Mouse (Mus musculus) stomach, embryonic 14.5 days (tissue): ENCODE data around the gene Zfp512b. TPM values are rescaled to one million over a fixed set of nuclear protein-coding genes. Genes with fewer than 3 reads are reported as not detected.

Experiments
- ATAC-seq: fragments of 200-750 bp; cut with Nextera tagmentation; 2 replicates; pipeline ENCODE4 v1.8.0; 2017; ENCODE audit warnings: low read depth, moderate TSS enrichment; ENCODE audit not compliant: insufficient number of reproducible peaks, insufficient read depth, low FRiP score
- H3K27ac ChIP-seq: fragments of 300-500 bp; sonication (generic); 2 replicates; pipeline ENCODE4 v1.5.1; 2014; ENCODE audit warnings: mild to moderate bottlenecking, low read length, moderate library complexity, mixed read lengths
- H3K27me3 ChIP-seq: fragments of 300-500 bp; sonication (generic); 2 replicates; pipeline ENCODE4 v1.6.1; 2014; ENCODE audit warnings: low read length, control low read depth, mixed read lengths; ENCODE audit not compliant: control insufficient read depth, insufficient read depth
- H3K36me3 ChIP-seq: fragments of 300-500 bp; sonication (generic); 2 replicates; pipeline ENCODE4 v1.6.1; 2014; ENCODE audit warnings: mild to moderate bottlenecking, control low read depth, low read length, moderate library complexity, mixed read lengths; ENCODE audit not compliant: control insufficient read depth, insufficient read depth
- H3K4me1 ChIP-seq: fragments of 300-500 bp; sonication (generic); 2 replicates; pipeline ENCODE4 v1.6.1; 2014; ENCODE audit warnings: low read length, control low read depth, mixed read lengths; ENCODE audit not compliant: control insufficient read depth, insufficient read depth
- H3K4me2 ChIP-seq: fragments of 300-500 bp; sonication (generic); replicated peaks from 2 replicates; pipeline ENCODE4 v1.6.1; 2014; ENCODE audit warnings: low read depth, low read length, control low read depth
- H3K4me3 ChIP-seq: fragments of 300-500 bp; sonication (generic); 2 replicates; pipeline ENCODE4 v1.5.1; 2014; ENCODE audit warnings: low read depth, low read length, control low read depth
- H3K9ac ChIP-seq: fragments of 300-500 bp; sonication (generic); replicated peaks from 2 replicates; pipeline ENCODE4 v1.6.1; 2014; ENCODE audit warnings: low read depth, mild to moderate bottlenecking, control low read depth, low read length, moderate library complexity, mixed read lengths
- H3K9me3 ChIP-seq: fragments of 300-500 bp; sonication (generic); 2 replicates; pipeline ENCODE4 v1.6.1; 2016; ENCODE audit warnings: low read depth, low read length, control low read depth; ENCODE audit not compliant: control insufficient read depth
- WGBS: fragments of 180-500 bp; shearing (Covaris S2); extraction: QIAGEN DNeasy Blood & Tissue Kit; methylation state at CpG from one replicate; pipeline ENCODE4 v1.1.7; 2014; 5-methylcytosine and 5-hydroxymethylcytosine counted together
- polyA plus RNA-seq: library from polyadenylated mRNA; unstranded; fragments of >200 nt; fragmentation: Nextera tagmentation; extraction: Ambion mirVana; gene quantifications from 2 replicates; pipeline ENCODE4 v1.2.1, GENCODE M21; 2014

The Zfp512b gene
- polyA plus RNA-seq, 1 experiment from 2014 or later: 51.6 TPM

DNA sequence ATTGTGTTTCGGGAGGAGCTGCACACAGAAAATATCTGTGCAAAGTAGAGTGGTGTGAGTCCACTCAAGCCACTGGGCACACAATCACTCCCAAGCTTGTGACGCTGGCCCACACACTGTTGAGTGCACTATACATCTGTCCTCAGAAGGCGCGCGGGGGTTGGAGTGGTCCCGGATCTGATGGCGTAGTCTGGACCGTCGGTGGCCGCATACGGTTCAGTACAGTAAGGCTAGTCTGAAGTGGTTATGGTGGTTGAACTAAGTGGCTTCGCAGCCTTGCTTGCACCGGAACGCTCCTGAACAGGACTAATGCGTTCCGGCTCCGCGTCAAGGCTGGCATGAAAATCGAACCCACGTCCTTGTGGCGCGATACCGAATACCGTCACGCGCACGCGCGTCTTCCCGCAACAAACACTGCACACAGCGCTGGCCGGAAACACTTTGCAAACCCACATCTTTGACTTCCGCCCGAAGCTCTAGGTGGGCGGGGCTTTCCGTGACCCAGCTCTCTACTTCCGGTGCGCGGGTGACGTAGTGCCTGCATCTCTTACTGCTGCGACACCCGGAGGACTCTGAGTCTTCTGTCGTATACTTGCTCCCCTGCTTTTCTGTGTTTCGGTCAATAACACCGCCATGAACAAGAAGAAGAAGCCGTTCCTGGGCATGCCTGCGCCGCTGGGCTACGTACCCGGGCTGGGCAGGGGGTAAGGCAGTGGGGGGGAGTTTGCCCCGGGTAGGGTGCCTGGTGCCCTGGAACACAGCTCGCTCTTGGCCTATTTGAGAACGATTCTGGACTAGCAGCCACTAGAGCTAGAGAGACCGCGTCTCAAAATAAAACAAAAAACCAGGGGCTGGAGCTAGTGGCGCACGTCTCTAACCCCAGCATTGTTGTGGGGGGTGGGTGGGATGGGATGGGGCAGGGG lies 8.5 kb upstream of the Zfp512b start:
- Histone ChIP-seq H3K9ac (peak overlapping the region; percentile 90), H3K4me1 (peaks cover 16% of the 10 kb centered on the region), H3K9me3 (no peaks in the 10 kb centered on the region), H3K27me3 (no peaks in the 10 kb centered on the region), H3K27ac (peak overlapping the region; percentile 61), H3K36me3 (no peaks in the 10 kb centered on the region), H3K4me3 (peak overlapping the region; percentile 77), H3K4me2 (peak overlapping the region; percentile 80)
- 1% methylated on average over 57 of the region's 57 CpGs for WGBS
- ATAC-seq: peak; percentile 93

DNA sequence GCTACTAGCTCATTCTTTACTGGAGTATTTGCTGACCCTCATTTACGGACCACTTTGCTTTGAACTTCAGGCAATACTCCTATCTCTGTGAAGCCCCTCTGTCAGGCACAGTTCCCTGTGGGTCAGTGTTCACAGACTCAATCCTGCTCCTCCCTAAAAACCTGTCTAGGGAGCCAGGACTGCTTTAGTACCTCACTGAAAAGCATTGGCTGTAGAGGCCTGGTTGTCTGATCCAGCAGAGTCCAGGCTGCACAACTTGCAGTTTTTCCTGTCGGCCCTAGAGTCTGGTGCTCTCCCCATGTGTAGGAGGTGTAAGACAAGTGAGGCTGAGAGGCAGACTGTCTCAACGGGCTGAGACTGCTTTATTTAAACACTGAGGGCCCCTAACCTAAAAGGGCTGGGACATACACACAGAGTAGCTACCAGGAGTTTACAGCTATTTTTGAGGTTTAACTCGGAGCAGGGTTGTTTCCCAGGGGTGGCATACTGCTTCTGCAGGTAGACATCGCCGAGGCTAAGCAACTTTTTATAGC lies 7.7 kb upstream of the Zfp512b start:
- no peak overlapping the region for H3K27ac ChIP-seq

DNA sequence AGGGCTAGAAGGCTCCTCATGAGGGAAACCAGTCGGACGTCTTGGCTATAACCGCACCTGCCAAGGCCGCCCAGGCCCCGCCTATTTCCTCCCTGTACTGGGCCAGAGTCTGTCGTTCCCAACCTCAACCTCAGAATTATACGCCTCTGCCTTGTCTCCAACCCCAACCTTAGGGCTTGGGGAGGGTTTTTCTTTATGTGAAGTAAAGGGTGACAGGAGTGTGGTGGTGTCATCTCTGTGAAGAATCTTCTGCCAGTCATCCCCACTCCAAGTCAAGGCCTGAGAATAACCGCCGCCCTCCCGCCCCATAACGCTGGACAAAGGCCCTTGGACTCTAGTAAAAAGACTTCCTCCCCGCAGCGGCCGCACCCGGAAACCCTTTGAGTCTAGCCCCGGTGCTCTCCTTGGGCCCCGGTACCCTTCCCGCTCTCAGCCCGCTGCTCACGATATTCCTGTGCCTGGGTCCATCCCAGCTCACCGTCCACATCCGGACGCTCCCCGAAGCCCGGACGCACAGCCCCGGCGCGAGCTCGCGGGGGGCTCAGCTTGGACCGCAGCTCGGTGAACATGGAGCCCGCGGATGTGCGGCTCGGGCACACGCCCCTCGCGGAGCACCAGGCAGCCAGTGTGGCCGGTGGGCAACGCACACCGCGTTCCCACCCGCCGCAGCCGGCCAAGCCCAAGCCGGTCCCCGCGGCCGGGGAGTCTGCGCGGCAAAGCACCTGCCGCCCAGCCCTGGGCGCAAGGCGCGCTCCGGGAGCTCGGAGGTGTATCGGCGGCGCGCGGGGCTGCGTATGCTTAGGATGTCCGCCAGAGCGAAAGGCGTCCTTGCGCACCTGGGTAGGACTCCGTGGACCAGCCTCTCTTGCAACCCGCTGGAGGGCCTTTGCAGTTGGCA lies 6.1 kb upstream of the Zfp512b start, which contains the start of gene Samd10:
Samd10 (minus strand) TSS at position 759 of the 898 bp plus-strand sequence.
- H3K9me3 ChIP-seq: no peaks in the 10 kb centered on the region
- H3K4me3 ChIP-seq: peak within 1 kb of the TSS; percentile 63
- peak within 1 kb of the TSS; percentile 82 for H3K4me2 ChIP-seq
- ATAC-seq: peak; percentile 35
- H3K27me3 ChIP-seq: no peaks in the 10 kb centered on the region
- H3K4me1 ChIP-seq: peaks cover 16% of the 10 kb centered on the region
- 2% methylated on average over 71 of the region's 71 CpGs for WGBS
- no peaks in the 10 kb centered on the region for H3K36me3 ChIP-seq
- peak within 1 kb of the TSS; percentile 63 for H3K9ac ChIP-seq
- peak within 1 kb of the TSS; percentile 90 for H3K27ac ChIP-seq

More for the DNA sequence above, 7.7 kb upstream of the Zfp512b start:
- no peaks in the 10 kb centered on the region for H3K36me3 ChIP-seq
- no peaks in the 10 kb centered on the region for H3K9me3 ChIP-seq
- H3K27me3 ChIP-seq: no peaks in the 10 kb centered on the region
- H3K4me3 ChIP-seq: peak overlapping the region; percentile 77
- H3K9ac ChIP-seq: no peak overlapping the region
- no peak for ATAC-seq
- 63% methylated on average over 6 of the region's 6 CpGs for WGBS
- H3K4me2 ChIP-seq: peak overlapping the region; percentile 63
- H3K4me1 ChIP-seq: peaks cover 16% of the 10 kb centered on the region

DNA sequence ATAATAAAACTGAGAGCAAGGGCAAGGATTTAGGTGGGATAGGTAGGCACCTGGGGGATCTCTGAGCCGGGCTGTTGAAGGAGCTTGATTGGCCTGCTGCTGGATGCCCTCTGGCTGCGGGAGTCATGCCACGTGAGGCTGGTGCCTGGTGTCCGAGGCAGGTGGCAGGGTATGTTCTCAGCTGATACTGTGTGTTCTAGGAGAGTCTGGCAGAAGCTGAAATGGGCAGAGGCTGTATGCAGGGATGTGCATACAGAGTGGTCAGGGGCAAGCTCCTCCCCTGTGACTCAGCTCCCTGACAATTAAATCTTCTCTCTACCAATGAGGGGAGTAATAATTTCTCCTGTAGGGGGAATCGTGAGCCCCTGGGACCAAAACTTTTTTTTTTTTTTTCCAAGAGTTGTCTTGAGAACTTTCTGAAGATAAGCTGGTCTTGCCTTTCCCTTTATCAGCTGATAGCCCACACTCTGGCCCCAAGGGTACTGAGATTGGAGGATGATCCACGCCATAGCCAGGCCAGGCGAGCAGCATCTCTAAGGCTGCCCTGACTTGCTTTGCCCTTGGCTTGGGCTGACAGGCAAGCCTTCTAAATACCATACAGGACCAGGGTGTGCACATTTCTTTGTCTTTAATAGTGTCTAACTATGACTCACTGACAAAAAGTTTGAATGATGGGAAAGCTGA lies 4.9 kb upstream of the Zfp512b start:
- peaks cover 13% of the 10 kb centered on the region for H3K4me1 ChIP-seq
- H3K4me2 ChIP-seq: peak overlapping the region; percentile 82; the same call in 1 of the 2 replicates
- no peaks in the 10 kb centered on the region for H3K36me3 ChIP-seq
- H3K27me3 ChIP-seq: no peaks in the 10 kb centered on the region
- H3K9me3 ChIP-seq: no peaks in the 10 kb centered on the region
- H3K27ac ChIP-seq: no peak overlapping the region
- ATAC-seq: no peak
- H3K4me3 ChIP-seq: no peak overlapping the region
- WGBS: 69% methylated on average over 7 of the region's 7 CpGs
- no peak overlapping the region for H3K9ac ChIP-seq

DNA sequence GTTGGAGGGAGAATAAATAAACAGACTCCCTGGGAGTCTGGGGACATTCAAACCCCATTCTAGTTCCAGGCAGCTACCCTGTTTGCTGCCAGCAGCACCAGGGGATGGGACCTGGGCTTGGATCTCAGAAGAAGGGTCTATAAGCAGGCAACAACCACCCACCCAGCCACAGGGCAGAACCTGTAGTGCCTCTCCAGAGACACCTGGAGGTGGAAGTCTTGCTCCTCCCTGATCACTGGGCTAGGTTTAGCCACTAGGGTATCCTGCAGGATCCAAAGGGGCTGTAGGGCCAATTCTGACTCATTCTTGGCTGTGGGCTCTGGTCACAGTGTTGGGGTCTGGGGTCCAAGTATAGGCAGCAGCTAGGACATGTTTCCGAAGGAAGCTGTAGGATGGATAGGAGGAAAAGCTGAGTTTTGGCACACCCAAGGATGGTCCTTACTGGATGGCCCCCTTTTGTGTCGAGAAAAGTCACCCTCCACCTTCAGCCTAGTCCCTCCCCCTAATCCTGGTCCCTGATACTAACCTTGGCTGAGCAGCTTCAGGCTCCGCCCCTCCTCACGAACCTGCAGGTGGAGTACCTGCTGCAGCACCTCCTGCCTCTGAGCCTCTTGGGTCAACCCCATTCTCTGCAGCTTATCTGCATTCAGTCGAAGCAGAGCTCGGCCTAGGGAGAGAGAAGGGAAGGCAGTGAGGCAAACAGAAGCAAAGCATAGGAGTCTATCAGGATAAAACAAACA lies 3.8 kb upstream of the Zfp512b start:
- Histone ChIP-seq H3K4me2 (no peak overlapping the region), H3K36me3 (no peaks in the 10 kb centered on the region), H3K27ac (no peak overlapping the region), H3K9me3 (no peaks in the 10 kb centered on the region), H3K27me3 (no peaks in the 10 kb centered on the region), H3K4me3 (no peak overlapping the region), H3K4me1 (peaks cover 9% of the 10 kb centered on the region; the same call in 1 of the 2 replicates), H3K9ac (no peak overlapping the region)
- 47% methylated on average over 6 of the region's 6 CpGs for WGBS
- ATAC-seq: no peak

DNA sequence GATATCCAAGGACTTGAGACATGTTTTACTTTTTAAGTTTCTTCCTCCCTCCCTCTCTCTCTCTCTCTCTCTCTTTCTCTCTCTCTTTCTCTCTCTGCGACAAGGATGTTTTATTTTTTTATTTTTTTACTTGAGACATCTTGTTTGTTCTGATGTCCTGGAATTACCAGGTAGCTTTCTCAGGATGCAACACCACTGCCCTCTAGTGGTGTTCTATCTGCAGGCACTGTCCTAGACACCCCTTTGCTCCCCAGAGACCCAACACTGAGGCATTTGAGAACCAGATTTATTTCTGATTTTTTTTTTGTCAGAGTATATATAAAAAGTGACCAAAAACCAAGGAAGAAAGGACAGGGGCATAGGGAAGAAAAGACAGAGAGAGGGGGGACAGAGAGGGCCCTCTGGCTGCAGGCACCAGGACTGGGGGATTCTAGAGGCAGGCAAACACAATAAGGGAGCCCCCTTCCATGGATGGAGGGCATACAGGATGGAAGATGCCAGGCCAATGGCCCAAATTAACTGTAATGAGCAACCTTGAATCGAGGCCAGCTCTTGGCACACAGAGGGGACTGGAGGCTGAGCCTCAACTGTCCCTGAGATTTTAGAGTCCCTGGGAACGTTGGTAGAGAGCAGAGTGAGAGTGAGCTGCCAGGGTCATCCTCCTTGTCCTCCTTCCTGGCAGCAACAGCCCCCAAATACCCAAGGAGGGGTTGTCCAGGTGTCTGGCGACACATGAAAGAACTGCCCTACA lies 2.5 kb upstream of the Zfp512b start:
- WGBS: 67% methylated on average over 4 of the region's 4 CpGs
- H3K36me3 ChIP-seq: peaks cover 6% of the 10 kb centered on the region; the same call in 1 of the 2 replicates
- H3K4me3 ChIP-seq: no peak overlapping the region
- ATAC-seq: no peak
- peaks cover 9% of the 10 kb centered on the region; the same call in 1 of the 2 replicates for H3K4me1 ChIP-seq
- no peak overlapping the region for H3K4me2 ChIP-seq
- H3K27ac ChIP-seq: no peak overlapping the region
- H3K9me3 ChIP-seq: no peaks in the 10 kb centered on the region
- no peaks in the 10 kb centered on the region for H3K27me3 ChIP-seq
- H3K9ac ChIP-seq: no peak overlapping the region

DNA sequence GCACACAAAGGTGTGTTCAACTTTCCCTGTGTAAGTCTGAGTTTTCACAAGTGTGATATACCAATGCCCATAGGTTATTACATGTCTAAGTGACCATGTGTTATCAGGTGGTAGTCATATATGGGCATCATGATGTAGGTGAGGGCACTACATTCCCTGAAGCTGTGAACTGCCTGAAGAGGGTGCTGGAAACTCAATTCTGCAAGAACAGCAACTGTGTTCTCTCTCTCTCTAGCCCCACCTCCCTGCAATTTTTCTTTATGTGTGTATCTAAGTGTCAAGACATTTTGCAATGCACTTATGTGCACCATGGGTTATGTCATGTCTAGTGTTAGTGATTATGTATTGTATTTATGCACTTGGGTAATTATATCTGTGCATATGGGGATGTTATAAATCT lies 1.3 kb upstream of the Zfp512b start:
- Histone ChIP-seq H3K9me3 (no peaks in the 10 kb centered on the region), H3K27ac (no peak overlapping the region), H3K4me1 (peaks cover 9% of the 10 kb centered on the region; the same call in 1 of the 2 replicates), H3K4me3 (no peak overlapping the region), H3K36me3 (peaks cover 17% of the 10 kb centered on the region), H3K9ac (no peak overlapping the region), H3K27me3 (no peaks in the 10 kb centered on the region), H3K4me2 (no peak overlapping the region)
- no peak for ATAC-seq
